Comparison of ENCODE assay signal across 17 mouse cellular contexts in the genomic region with DNA sequence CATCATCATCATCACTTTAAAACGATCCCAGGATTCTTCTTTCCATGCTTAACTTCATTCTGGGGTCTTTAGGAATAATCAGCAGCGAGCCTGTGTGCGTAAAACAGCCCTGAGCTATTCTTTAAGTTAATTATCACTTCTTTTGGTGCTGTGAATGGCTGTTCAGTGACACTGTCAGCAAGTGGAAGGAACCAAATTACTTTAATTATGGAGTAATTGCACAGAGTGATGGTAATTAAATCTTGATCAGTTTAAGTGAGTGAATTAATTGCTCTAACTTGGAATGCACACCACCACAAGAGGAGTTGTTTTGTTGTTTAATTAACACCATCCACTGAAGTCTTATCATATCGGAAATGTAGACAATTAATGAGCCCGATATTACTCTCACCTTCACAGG. TPM values are rescaled to one million over a fixed set of nuclear protein-coding genes. Genes with fewer than 3 reads are reported as not detected.
DNase-seq lines count a peak whose midpoint lies in the region; ATAC-seq lines count a peak whose summit lies in the region.
"Had no signal": no experiment of that assay in that cellular context is flagged by ENCODE, and none has a peak within 500 bp of the region (broad histone marks: within the 10 kb centered on the region; RNA-seq: fewer than 3 reads in every experiment).

No protein-coding gene starts in this region.

- no peaks in the 10 kb centered on the region for H3K27me3 ChIP-seq in hindbrain, embryonic 13.5 days
- no peaks in the 10 kb centered on the region for H3K27me3 ChIP-seq in hindbrain, embryonic 12.5 days
- peaks cover 83% of the 10 kb centered on the region for H3K27me3 ChIP-seq in forebrain, embryonic 12.5 days
- no peaks in the 10 kb centered on the region; the same call in 1 of the 2 replicates for H3K27me3 ChIP-seq in hindbrain, embryonic 16.5 days (replicated peaks; ENCODE audit: control insufficient read depth, insufficient read depth, low read length)

- H3K4me1 ChIP-seq in hindbrain, embryonic 13.5 days (replicated peaks) = peaks cover 10% of the 10 kb centered on the region; the same call in 1 of the 2 replicates
- peaks cover 5% of the 10 kb centered on the region; the same call in 1 of the 2 replicates for H3K4me1 ChIP-seq in hindbrain, embryonic 12.5 days
- peaks cover 24% of the 10 kb centered on the region for H3K4me1 ChIP-seq in forebrain, embryonic 12.5 days
- no peaks in the 10 kb centered on the region for H3K4me1 ChIP-seq in hindbrain, embryonic 16.5 days (ENCODE audit: control insufficient read depth, insufficient read depth, low read depth, low read length)

- H3K36me3 ChIP-seq in hindbrain, embryonic 13.5 days = no peaks in the 10 kb centered on the region
- no peaks in the 10 kb centered on the region for H3K36me3 ChIP-seq in hindbrain, embryonic 12.5 days
- H3K36me3 ChIP-seq in forebrain, embryonic 12.5 days (replicated peaks) = no peaks in the 10 kb centered on the region
- no peaks in the 10 kb centered on the region for H3K36me3 ChIP-seq in hindbrain, embryonic 16.5 days (ENCODE audit: control insufficient read depth, insufficient read depth, low read length)

- H3K9ac ChIP-seq in hindbrain, embryonic 13.5 days = no peak overlapping the region
- no peak overlapping the region for H3K9ac ChIP-seq in hindbrain, embryonic 12.5 days
- no peak overlapping the region for H3K9ac ChIP-seq in forebrain, embryonic 12.5 days
- no peak overlapping the region for H3K9ac ChIP-seq in hindbrain, embryonic 16.5 days (ENCODE audit: low read depth, low read length)

- 58% methylated on average over 5 of the region's 5 CpGs for WGBS in hindbrain, embryonic 13.5 days
- 79% methylated on average over 5 of the region's 5 CpGs for WGBS in hindbrain, embryonic 12.5 days
- WGBS in forebrain, embryonic 12.5 days = 22% methylated on average over 5 of the region's 5 CpGs
- 53% methylated on average over 5 of the region's 5 CpGs for whole genome bisulfite sequencing in hindbrain, embryonic 16.5 days

- peak; percentile 9 for DNase-seq in Muller cell, postnatal 12 days (ENCODE audit: inconsistent ontology term)
- DNase-seq in layer of hippocampus, adult 9-11 months = no peak
- DNase-seq in spleen, adult 12 weeks (ENCODE audit: low spot score) = no peak
- DNase-seq: adrenal gland, postnatal 25 days; cerebellum, adult 11-12 months; cerebellum, postnatal 14 days; gastrocnemius, postnatal 25 days; heart, postnatal 36 days; kidney, adult 8-10 months; kidney, postnatal 10 days had no signal

- no peaks in the 10 kb centered on the region for H3K9me3 ChIP-seq in hindbrain, embryonic 13.5 days
- no peaks in the 10 kb centered on the region for H3K9me3 ChIP-seq in hindbrain, embryonic 12.5 days (replicated peaks)
- H3K9me3 ChIP-seq in forebrain, embryonic 12.5 days = no peaks in the 10 kb centered on the region
- H3K9me3 ChIP-seq in hindbrain, embryonic 16.5 days (ENCODE audit: control insufficient read depth, low read length) = no peaks in the 10 kb centered on the region

- peak; percentile 24; the same call in 1 of the 2 replicates for ATAC-seq in hindbrain, embryonic 13.5 days (ENCODE audit: low FRiP score)
- no peak for ATAC-seq in hindbrain, embryonic 12.5 days (ENCODE audit: low FRiP score)
- ATAC-seq in forebrain, embryonic 12.5 days (ENCODE audit: low FRiP score) = peak; percentile 72; the same call in 1 of the 2 replicates
- ATAC-seq in hindbrain, embryonic 16.5 days = peak; percentile 63; the same call in 1 of the 2 replicates
- ATAC-seq: CD4-positive, CD25-positive, alpha-beta regulatory T cell, adult 4 months; midbrain, embryonic 16.5 days had no signal

- no peak overlapping the region for H3K27ac ChIP-seq in hindbrain, embryonic 13.5 days
- H3K27ac ChIP-seq in hindbrain, embryonic 12.5 days = no peak overlapping the region
- no peak overlapping the region for H3K27ac ChIP-seq in forebrain, embryonic 12.5 days
- H3K27ac ChIP-seq in hindbrain, embryonic 16.5 days (ENCODE audit: low read depth, low read length) = no peak overlapping the region
- H3K27ac ChIP-seq: macrophage had no signal

- no peak overlapping the region for H3K4me3 ChIP-seq in hindbrain, embryonic 13.5 days
- no peak overlapping the region for H3K4me3 ChIP-seq in hindbrain, embryonic 12.5 days
- no peak overlapping the region for H3K4me3 ChIP-seq in forebrain, embryonic 12.5 days (replicated peaks)
- no peak overlapping the region for H3K4me3 ChIP-seq in hindbrain, embryonic 16.5 days (ENCODE audit: low read length)

- H3K4me2 ChIP-seq in hindbrain, embryonic 13.5 days = no peak overlapping the region
- H3K4me2 ChIP-seq in hindbrain, embryonic 12.5 days (replicated peaks) = no peak overlapping the region
- no peak overlapping the region for H3K4me2 ChIP-seq in forebrain, embryonic 12.5 days
- no peak overlapping the region for H3K4me2 ChIP-seq in hindbrain, embryonic 16.5 days (ENCODE audit: low read length)

RNA-seq across cellular contexts. Expression of gene Tmem260, which starts 27.3 kb away (rescaled TPM):
- polyA plus RNA-seq in hindbrain, embryonic 13.5 days (2015; fragmentation: Nextera tagmentation; extraction: Ambion mirVana) = 19.6 and 20.4 TPM in 2 replicates
- polyA plus RNA-seq in hindbrain, embryonic 12.5 days (2016; fragmentation: Nextera tagmentation; extraction: Ambion mirVana) = 29.2 and 30.0 TPM in 2 replicates
- 24.7 and 26.2 TPM in 2 replicates for polyA plus RNA-seq in forebrain, embryonic 12.5 days (2016; fragmentation: Nextera tagmentation; extraction: Ambion mirVana)
- polyA plus RNA-seq in hindbrain, embryonic 16.5 days (2015; fragmentation: Nextera tagmentation; extraction: Ambion mirVana) = 13.7 and 16.1 TPM in 2 replicates
